Comparison of ENCODE assay signal across 23 mouse cellular contexts in the genomic region with DNA sequence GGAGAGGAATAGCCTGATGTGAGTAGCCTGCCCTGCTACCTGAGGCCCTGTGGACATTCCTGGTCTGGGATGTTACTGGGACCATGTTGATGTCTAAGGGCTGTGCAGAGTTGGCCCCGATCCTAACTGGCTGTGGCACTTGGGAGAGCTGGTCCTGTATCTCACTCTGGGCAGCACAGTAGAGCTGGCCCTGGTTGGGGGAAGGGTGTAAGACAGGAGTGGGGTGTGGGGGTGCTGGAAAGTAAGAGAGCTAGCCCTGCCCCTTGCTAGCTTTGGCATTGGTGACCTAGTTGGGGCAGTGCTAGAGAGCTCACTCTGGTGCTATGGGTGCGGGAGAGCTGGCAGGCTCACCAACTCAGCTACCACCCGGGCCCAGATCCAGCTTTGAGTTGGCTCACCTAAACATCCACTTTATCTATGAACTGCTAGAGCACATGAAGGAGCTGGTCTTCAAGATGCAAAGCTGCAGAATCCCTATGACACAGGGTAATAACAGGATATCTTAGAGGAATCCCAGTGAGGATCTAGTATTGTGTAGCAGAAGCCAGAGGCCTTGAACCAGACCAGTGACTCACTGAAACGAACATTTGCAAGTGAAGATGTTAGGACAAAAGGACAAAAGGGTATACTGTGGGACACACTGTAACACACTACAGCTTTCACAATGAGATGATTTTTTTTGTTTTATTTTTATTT. TPM values are rescaled to one million over a fixed set of nuclear protein-coding genes. Genes with fewer than 3 reads are reported as not detected.
DNase-seq lines count a peak whose midpoint lies in the region; ATAC-seq lines count a peak whose summit lies in the region.
"Had no signal": no experiment of that assay in that cellular context is flagged by ENCODE, and none has a peak within 500 bp of the region (broad histone marks: within the 10 kb centered on the region; RNA-seq: fewer than 3 reads in every experiment).

No protein-coding gene starts in this region.

- peak; percentile 9 for DNase-seq in adrenal gland, postnatal 25 days
- DNase-seq in adrenal gland, postnatal 4 days (ENCODE audit: low spot score in 2 of 2), result no peak
- DNase-seq in forebrain, embryonic 11.5 days (ENCODE audit: low spot score), result no peak
- no peak for DNase-seq in midbrain, embryonic 11.5 days (ENCODE audit: low spot score, missing footprints)
- DNase-seq in urinary bladder, postnatal 25 days (ENCODE audit: low spot score), result no peak
- DNase-seq: gastrocnemius, postnatal 14 days; heart, postnatal 4 days; kidney, adult 11 months; kidney, postnatal 14 days; lung, embryonic 14.5 days; thymus, adult 2 months had no signal

- ATAC-seq in forebrain, embryonic 11.5 days (replicated peaks; ENCODE audit: low FRiP score), result 0 out of 2 replicates have a peak, but pooled peaks have one; percentile 10
- no peak for ATAC-seq in forebrain, embryonic 12.5 days (ENCODE audit: low FRiP score)
- 0 out of 2 replicates have a peak, but pooled peaks have one; percentile 34 for ATAC-seq in midbrain, embryonic 13.5 days
- ATAC-seq in midbrain, embryonic 11.5 days (ENCODE audit: low FRiP score), result no peak
- ATAC-seq in embryonic facial prominence, embryonic 13.5 days (ENCODE audit: insufficient number of reproducible peaks, insufficient read depth, low FRiP score, low TSS enrichment, low read depth), result 0 out of 2 replicates have a peak, but pooled peaks have one; percentile 37
- ATAC-seq: hindbrain, postnatal 0 days; liver, embryonic 12.5 days had no signal

- no peak overlapping the region for H3K9ac ChIP-seq in forebrain, embryonic 11.5 days (ENCODE audit: low read length)
- H3K9ac ChIP-seq in forebrain, embryonic 12.5 days, result no peak overlapping the region
- H3K9ac ChIP-seq in midbrain, embryonic 13.5 days (replicated peaks), result no peak overlapping the region
- no peak overlapping the region for H3K9ac ChIP-seq in midbrain, embryonic 11.5 days (ENCODE audit: low read length)
- no peak overlapping the region for H3K9ac ChIP-seq in embryonic facial prominence, embryonic 13.5 days
- H3K9ac ChIP-seq: embryonic facial prominence, embryonic 12.5 days; liver, embryonic 12.5 days; lung, embryonic 14.5 days had no signal

- H3K27me3 ChIP-seq in forebrain, embryonic 11.5 days (ENCODE audit: control insufficient read depth, insufficient read depth, low read length), result no peaks in the 10 kb centered on the region
- H3K27me3 ChIP-seq in forebrain, embryonic 12.5 days, result no peaks in the 10 kb centered on the region
- no peaks in the 10 kb centered on the region for H3K27me3 ChIP-seq in midbrain, embryonic 13.5 days
- no peaks in the 10 kb centered on the region for H3K27me3 ChIP-seq in midbrain, embryonic 11.5 days (ENCODE audit: control insufficient read depth, insufficient read depth, low read length)
- H3K27me3 ChIP-seq in embryonic facial prominence, embryonic 13.5 days, result no peaks in the 10 kb centered on the region
- H3K27me3 ChIP-seq: CH12.LX; embryonic facial prominence, embryonic 12.5 days; liver, embryonic 12.5 days; megakaryocyte, embryonic 14.5 days had no signal

- H3K4me2 ChIP-seq in forebrain, embryonic 11.5 days (ENCODE audit: low read depth, low read length, severe bottlenecking), result no peak overlapping the region
- no peak overlapping the region for H3K4me2 ChIP-seq in forebrain, embryonic 12.5 days
- no peak overlapping the region for H3K4me2 ChIP-seq in midbrain, embryonic 13.5 days (replicated peaks)
- H3K4me2 ChIP-seq in midbrain, embryonic 11.5 days, result no peak overlapping the region
- no peak overlapping the region for H3K4me2 ChIP-seq in embryonic facial prominence, embryonic 13.5 days
- H3K4me2 ChIP-seq: embryonic facial prominence, embryonic 12.5 days; heart, embryonic 11.5 days; liver, embryonic 12.5 days; lung, embryonic 14.5 days had no signal

- H3K4me1 ChIP-seq in forebrain, embryonic 11.5 days (replicated peaks; ENCODE audit: control insufficient read depth, insufficient read depth, low read length), result no peaks in the 10 kb centered on the region
- peaks cover 8% of the 10 kb centered on the region for H3K4me1 ChIP-seq in forebrain, embryonic 12.5 days
- H3K4me1 ChIP-seq in midbrain, embryonic 13.5 days (replicated peaks), result peaks cover 7% of the 10 kb centered on the region; the same call in 1 of the 2 replicates
- no peaks in the 10 kb centered on the region for H3K4me1 ChIP-seq in midbrain, embryonic 11.5 days (ENCODE audit: control insufficient read depth, insufficient read depth, low read length)
- H3K4me1 ChIP-seq in embryonic facial prominence, embryonic 13.5 days, result peaks cover 6% of the 10 kb centered on the region; the same call in 1 of the 2 replicates

- H3K27ac ChIP-seq in forebrain, embryonic 11.5 days (ENCODE audit: low read depth, low read length), result no peak overlapping the region
- no peak overlapping the region for H3K27ac ChIP-seq in forebrain, embryonic 12.5 days
- H3K27ac ChIP-seq in midbrain, embryonic 13.5 days, result no peak overlapping the region
- H3K27ac ChIP-seq in midbrain, embryonic 11.5 days (ENCODE audit: low read depth, low read length), result no peak overlapping the region
- no peak overlapping the region for H3K27ac ChIP-seq in embryonic facial prominence, embryonic 13.5 days
- H3K27ac ChIP-seq: embryonic facial prominence, embryonic 12.5 days; hindbrain, postnatal 0 days; liver, embryonic 12.5 days had no signal

- 94% methylated on average over 4 of the region's 4 CpGs for WGBS in forebrain, embryonic 11.5 days
- WGBS in forebrain, embryonic 12.5 days, result 91% methylated on average over 4 of the region's 4 CpGs
- 94% methylated on average over 4 of the region's 4 CpGs for WGBS in midbrain, embryonic 13.5 days
- 94% methylated on average over 4 of the region's 4 CpGs for WGBS in midbrain, embryonic 11.5 days
- WGBS in embryonic facial prominence, embryonic 13.5 days, result 93% methylated on average over 4 of the region's 4 CpGs

- H3K9me3 ChIP-seq in forebrain, embryonic 11.5 days (ENCODE audit: control insufficient read depth, low read length), result no peaks in the 10 kb centered on the region
- no peaks in the 10 kb centered on the region for H3K9me3 ChIP-seq in forebrain, embryonic 12.5 days
- H3K9me3 ChIP-seq in midbrain, embryonic 13.5 days, result no peaks in the 10 kb centered on the region
- no peaks in the 10 kb centered on the region for H3K9me3 ChIP-seq in midbrain, embryonic 11.5 days (ENCODE audit: control insufficient read depth, low read length)
- no peaks in the 10 kb centered on the region for H3K9me3 ChIP-seq in embryonic facial prominence, embryonic 13.5 days
- H3K9me3 ChIP-seq: embryonic facial prominence, embryonic 12.5 days; liver, embryonic 12.5 days; megakaryocyte, embryonic 14.5 days had no signal

- no peaks in the 10 kb centered on the region for H3K36me3 ChIP-seq in forebrain, embryonic 11.5 days (ENCODE audit: control insufficient read depth, insufficient read depth, low read length)
- peaks cover 8% of the 10 kb centered on the region; the same call in 1 of the 2 replicates for H3K36me3 ChIP-seq in forebrain, embryonic 12.5 days (replicated peaks)
- no peaks in the 10 kb centered on the region; the same call in 1 of the 2 replicates for H3K36me3 ChIP-seq in midbrain, embryonic 13.5 days
- no peaks in the 10 kb centered on the region for H3K36me3 ChIP-seq in midbrain, embryonic 11.5 days (ENCODE audit: control insufficient read depth, insufficient read depth, low read length)
- H3K36me3 ChIP-seq in embryonic facial prominence, embryonic 13.5 days, result peaks cover 10% of the 10 kb centered on the region

- no peak overlapping the region for H3K4me3 ChIP-seq in forebrain, embryonic 11.5 days (ENCODE audit: low read depth, low read length)
- H3K4me3 ChIP-seq in forebrain, embryonic 12.5 days (replicated peaks), result no peak overlapping the region
- H3K4me3 ChIP-seq in midbrain, embryonic 13.5 days (replicated peaks), result no peak overlapping the region
- no peak overlapping the region for H3K4me3 ChIP-seq in midbrain, embryonic 11.5 days (ENCODE audit: low read depth, low read length)
- H3K4me3 ChIP-seq in embryonic facial prominence, embryonic 13.5 days, result no peak overlapping the region
- H3K4me3 ChIP-seq: embryonic facial prominence, embryonic 12.5 days; liver, embryonic 12.5 days; megakaryocyte, embryonic 14.5 days; myocyte had no signal

RNA-seq across cellular contexts. Expression of a gene that starts 6.8 kb away (rescaled TPM):
- 8.0 and 12.2 TPM in 2 replicates for total RNA-seq in adrenal gland, postnatal 25 days (2021)
- 10 to 100 TPM; 23.7 to 25.1 TPM for total RNA-seq in adrenal gland, postnatal 4 days (2021)
- polyA plus RNA-seq in forebrain, embryonic 11.5 days (2014; fragmentation: Nextera tagmentation; extraction: Ambion mirVana), result 22.7 and 25.3 TPM in 2 replicates
- polyA plus RNA-seq in forebrain, embryonic 12.5 days (2016; fragmentation: Nextera tagmentation; extraction: Ambion mirVana), result 24.1 and 25.7 TPM in 2 replicates
- polyA plus RNA-seq in midbrain, embryonic 13.5 days (2015; fragmentation: Nextera tagmentation; extraction: Ambion mirVana), result 13.6 and 17.2 TPM in 2 replicates
- 13.5 and 14.2 TPM in 2 replicates for polyA plus RNA-seq in midbrain, embryonic 11.5 days (2014; fragmentation: Nextera tagmentation; extraction: Ambion mirVana)
- polyA plus RNA-seq in embryonic facial prominence, embryonic 13.5 days (2015; fragmentation: Nextera tagmentation; extraction: Ambion mirVana), result 15.9 and 17.4 TPM in 2 replicates

RNA-seq across cellular contexts. Expression of a gene that starts 40.9 kb away (rescaled TPM):
- not detected in 2 replicates for total RNA-seq in adrenal gland, postnatal 25 days (2021)
- total RNA-seq in adrenal gland, postnatal 4 days (2021), result not detected
- polyA plus RNA-seq in forebrain, embryonic 11.5 days (2014; fragmentation: Nextera tagmentation; extraction: Ambion mirVana), result not detected in 2 replicates
- not detected in 2 replicates for polyA plus RNA-seq in forebrain, embryonic 12.5 days (2016; fragmentation: Nextera tagmentation; extraction: Ambion mirVana)
- not detected in 2 replicates for polyA plus RNA-seq in midbrain, embryonic 13.5 days (2015; fragmentation: Nextera tagmentation; extraction: Ambion mirVana)
- not detected in 2 replicates for polyA plus RNA-seq in midbrain, embryonic 11.5 days (2014; fragmentation: Nextera tagmentation; extraction: Ambion mirVana)
- not detected in 2 replicates for polyA plus RNA-seq in embryonic facial prominence, embryonic 13.5 days (2015; fragmentation: Nextera tagmentation; extraction: Ambion mirVana)
- total RNA-seq: CH12.LX; gastrocnemius, postnatal 14 days; heart, postnatal 4 days; hindbrain, postnatal 0 days; left cerebral cortex, adult 8-10 months had no signal
- polyA plus RNA-seq: embryonic facial prominence, embryonic 12.5 days; heart, embryonic 11.5 days; hindbrain, postnatal 0 days; limb, embryonic 11.5 days; liver, embryonic 12.5 days; lung, embryonic 14.5 days; myocyte had no signal

Comparison
In these comparisons a context has a peak if more than half of its experiments do, and no peak if none do; other contexts are left out.
1. ATAC-seq: peak in forebrain, embryonic 11.5 days (single experiment), midbrain, embryonic 13.5 days (single experiment) and embryonic facial prominence, embryonic 13.5 days (single experiment); none in forebrain, embryonic 12.5 days (single experiment) and midbrain, embryonic 11.5 days (single experiment).